Mouse (Mus musculus) CH12.LX (cell line): Measurements from ENCODE around the gene Scn8a. TPM values are rescaled to one million over a fixed set of nuclear protein-coding genes. Genes with fewer than 3 reads are reported as not detected.

Experiments used
- DNase-seq: peaks from one replicate; pipeline ENCODE4 v3.0.0-alpha.2; 2013; ENCODE audit errors: extremely low read depth
- H3K27ac ChIP-seq: 2 replicates; pipeline ENCODE4 v1.5.1; 2012; ENCODE audit warnings: low read depth, mild to moderate bottlenecking, control low read depth, moderate library complexity; ENCODE audit not compliant: insufficient read depth
- H3K27me3 ChIP-seq: replicated peaks from 2 replicates; pipeline ENCODE3; 2012; ENCODE audit warnings: inconsistent platforms
- H3K36me3 ChIP-seq, 2 experiments: replicated peaks in 1 of 2; 2 replicates each; pipeline versions ENCODE3 to v1.6.1; 2012; ENCODE audit warnings: inconsistent platforms in 1 of 2, low read length in 1 of 2, mild to moderate bottlenecking in 1 of 2, mixed read lengths in 1 of 2, moderate library complexity in 1 of 2; ENCODE audit not compliant: control insufficient read depth in 1 of 2, insufficient read depth in 1 of 2
- H3K4me1 ChIP-seq, 2 experiments: 2 replicates each; pipeline ENCODE4 v1.6.1; 2012; ENCODE audit warnings: inconsistent platforms in 1 of 2, moderate library complexity in 1 of 2; ENCODE audit not compliant: insufficient read depth in 2 of 2, control insufficient read depth in 1 of 2
- H3K4me2 ChIP-seq: 2 replicates; pipeline ENCODE4 v1.6.1; 2012; ENCODE audit warnings: low read depth, mild to moderate bottlenecking, control low read depth; ENCODE audit not compliant: poor library complexity, insufficient read depth, severe bottlenecking
- H3K4me3 ChIP-seq, 3 experiments: fragments of 150-350 bp in 1 of 3; sonication (generic) in 1 of 3; replicated peaks in 1 of 3; 2 replicates each; pipeline versions ENCODE3 to v1.5.1; 2011 to 2012; ENCODE audit warnings: low read depth in 2 of 3, low read length in 2 of 3, mild to moderate bottlenecking in 2 of 3, moderate library complexity in 2 of 3, control low read depth in 1 of 3, improper control_type of control experiment in 1 of 3, inconsistent platforms in 1 of 3, mixed read lengths in 1 of 3; ENCODE audit not compliant: poor library complexity in 1 of 3
- H3K79me2 ChIP-seq: replicated peaks from 2 replicates; pipeline ENCODE4 v1.6.1; 2012; ENCODE audit warnings: mild to moderate bottlenecking, moderate library complexity; ENCODE audit not compliant: control insufficient read depth, poor library complexity, insufficient read depth, severe bottlenecking; ENCODE audit errors: extremely low read depth
- H3K9ac ChIP-seq: 2 replicates; pipeline ENCODE4 v1.6.1; 2012; ENCODE audit warnings: low read depth, mild to moderate bottlenecking, control low read depth, moderate library complexity; ENCODE audit not compliant: insufficient read depth
- H3K9me3 ChIP-seq: replicated peaks from 2 replicates; pipeline ENCODE3; 2012; ENCODE audit warnings: low read length, inconsistent platforms, mixed read lengths
- BHLHE40 ChIP-seq: IDR thresholded peaks from 2 replicates; pipeline ENCODE4 v1.6.1; 2011; ENCODE audit warnings: mild to moderate bottlenecking, low read depth, low read length, improper control_type of control experiment
- E2F4 ChIP-seq: IDR thresholded peaks from 2 replicates; pipeline ENCODE4 v1.6.1; 2011; ENCODE audit warnings: low read depth, low read length, improper control_type of control experiment; ENCODE audit not compliant: insufficient replicate concordance
- EP300 ChIP-seq: IDR thresholded peaks from 2 replicates; pipeline ENCODE4 v1.6.1; 2011; ENCODE audit warnings: low read length, improper control_type of control experiment
- JUND ChIP-seq: conservative IDR thresholded peaks from 2 replicates; pipeline ENCODE4 v1.6.1; 2011; ENCODE audit warnings: low read depth, low read length, improper control_type of control experiment
- KAT2A ChIP-seq: IDR thresholded peaks from 2 replicates; pipeline ENCODE4 v1.6.1; 2012; ENCODE audit warnings: low read length, improper control_type of control experiment, inconsistent platforms; ENCODE audit not compliant: insufficient replicate concordance
- MAX ChIP-seq: IDR thresholded peaks from 2 replicates; pipeline ENCODE4 v1.6.1; 2011; ENCODE audit warnings: low read length, improper control_type of control experiment
- MEF2A ChIP-seq: IDR thresholded peaks from 2 replicates; pipeline ENCODE4 v1.6.1; 2014; ENCODE audit warnings: low read depth, mild to moderate bottlenecking, inconsistent platforms, low read length, improper control_type of control experiment, borderline replicate concordance
- NRF1 ChIP-seq: IDR thresholded peaks from 2 replicates; pipeline ENCODE4 v1.6.1; 2014; ENCODE audit warnings: low read depth, mild to moderate bottlenecking, inconsistent platforms, low read length, improper control_type of control experiment, moderate library complexity
- PAX5 ChIP-seq: IDR thresholded peaks from 2 replicates; pipeline ENCODE4 v1.6.1; 2012; ENCODE audit warnings: low read length, inconsistent platforms, mixed read lengths
- POLR2A ChIP-seq: IDR thresholded peaks from 2 replicates; pipeline ENCODE4 v1.6.1; 2011; ENCODE audit warnings: low read depth, mild to moderate bottlenecking, improper control_type of control experiment, low read length
- TBP ChIP-seq: conservative IDR thresholded peaks from 2 replicates; pipeline ENCODE4 v1.6.1; 2011; ENCODE audit warnings: low read depth, low read length, improper control_type of control experiment
- TCF12 ChIP-seq: IDR thresholded peaks from 2 replicates; pipeline ENCODE4 v1.6.1; 2014; ENCODE audit warnings: low read depth, mild to moderate bottlenecking, inconsistent platforms, low read length, improper control_type of control experiment
- UBTF ChIP-seq: IDR thresholded peaks from 2 replicates; pipeline ENCODE4 v1.6.1; 2012; ENCODE audit warnings: low read depth, mild to moderate bottlenecking, inconsistent platforms, low read length, improper control_type of control experiment, moderate library complexity
- USF1 ChIP-seq: IDR thresholded peaks from 2 replicates; pipeline ENCODE4 v1.6.1; 2014; ENCODE audit warnings: low read depth, mild to moderate bottlenecking, inconsistent platforms, low read length, improper control_type of control experiment
- ZKSCAN1 ChIP-seq: IDR thresholded peaks from 2 replicates; pipeline ENCODE4 v1.6.1; 2012; ENCODE audit warnings: low read depth, inconsistent platforms, low read length, improper control_type of control experiment, borderline replicate concordance
- ZNF384 ChIP-seq: IDR thresholded peaks from 2 replicates; pipeline ENCODE4 v1.6.1; 2012; ENCODE audit warnings: low read depth, low read length, improper control_type of control experiment, inconsistent platforms
- dilution Hi-C: fragments of 300-500 bp; cut with MboI; formaldehyde crosslinking; loops from 2 replicates; pipeline ENCODE4 v1.14.3; 2020; ENCODE audit warnings: low sequenced_read_pairs; ENCODE audit not compliant: extremely low pct_unique_long_range_greater_than_20kb, extremely low pct_ligation_motif_present
- in situ Hi-C: fragments of 300-500 bp; cut with MboI; formaldehyde crosslinking; loops from 3 replicates; pipeline ENCODE4 v1.14.3; 2019; ENCODE audit warnings: low sequenced_read_pairs, low pct_ligation_motif_present, low pct_unique_long_range_greater_than_20kb, mixed read lengths
- polyA plus RNA-seq: library from polyadenylated mRNA; unstranded; fragments of >175 nt; gene quantifications from 2 replicates; pipeline ENCODE4 v1.2.1, GENCODE M21; 2012; ENCODE audit warnings: low read depth; ENCODE audit not compliant: insufficient read length
- total RNA-seq, 2 experiments: library from RNA; depleted of rRNA; stranded (reverse); fragments of 300-350 nt in 1 of 2; fragments of >200 nt in 1 of 2; gene quantifications; 2 replicates each; pipeline ENCODE4 v1.2.3; 2012 to 2014

Scn8a gene
- total and polyA plus RNA-seq, 3 experiments = 0.13 to 0.39 (median 0.15) TPM

DNA sequence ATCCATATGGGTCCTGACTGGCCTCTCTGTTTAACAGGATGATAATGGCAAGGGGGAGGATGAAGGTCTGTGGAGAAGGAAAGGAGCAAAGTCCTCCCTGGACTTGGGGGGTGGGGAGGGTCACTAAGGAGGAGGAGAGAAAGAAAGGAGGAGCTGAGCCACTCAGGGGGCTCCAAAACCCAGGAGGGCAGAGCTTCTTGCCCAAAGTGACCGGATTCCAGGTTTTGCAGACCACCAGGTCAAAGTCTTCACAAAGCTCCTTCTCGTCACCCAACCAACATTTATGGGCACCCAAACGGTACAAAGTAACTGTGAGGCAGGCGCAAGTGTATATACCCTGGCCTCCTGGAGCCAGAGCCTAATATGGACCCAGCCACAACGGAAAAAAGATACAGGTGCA is 206.0 kb downstream of the Scn8a start:
- Histone ChIP-seq H3K4me2 (no peak overlapping the region), H3K27ac (no peak overlapping the region)
- dilution Hi-C loops = no loop called here

DNA sequence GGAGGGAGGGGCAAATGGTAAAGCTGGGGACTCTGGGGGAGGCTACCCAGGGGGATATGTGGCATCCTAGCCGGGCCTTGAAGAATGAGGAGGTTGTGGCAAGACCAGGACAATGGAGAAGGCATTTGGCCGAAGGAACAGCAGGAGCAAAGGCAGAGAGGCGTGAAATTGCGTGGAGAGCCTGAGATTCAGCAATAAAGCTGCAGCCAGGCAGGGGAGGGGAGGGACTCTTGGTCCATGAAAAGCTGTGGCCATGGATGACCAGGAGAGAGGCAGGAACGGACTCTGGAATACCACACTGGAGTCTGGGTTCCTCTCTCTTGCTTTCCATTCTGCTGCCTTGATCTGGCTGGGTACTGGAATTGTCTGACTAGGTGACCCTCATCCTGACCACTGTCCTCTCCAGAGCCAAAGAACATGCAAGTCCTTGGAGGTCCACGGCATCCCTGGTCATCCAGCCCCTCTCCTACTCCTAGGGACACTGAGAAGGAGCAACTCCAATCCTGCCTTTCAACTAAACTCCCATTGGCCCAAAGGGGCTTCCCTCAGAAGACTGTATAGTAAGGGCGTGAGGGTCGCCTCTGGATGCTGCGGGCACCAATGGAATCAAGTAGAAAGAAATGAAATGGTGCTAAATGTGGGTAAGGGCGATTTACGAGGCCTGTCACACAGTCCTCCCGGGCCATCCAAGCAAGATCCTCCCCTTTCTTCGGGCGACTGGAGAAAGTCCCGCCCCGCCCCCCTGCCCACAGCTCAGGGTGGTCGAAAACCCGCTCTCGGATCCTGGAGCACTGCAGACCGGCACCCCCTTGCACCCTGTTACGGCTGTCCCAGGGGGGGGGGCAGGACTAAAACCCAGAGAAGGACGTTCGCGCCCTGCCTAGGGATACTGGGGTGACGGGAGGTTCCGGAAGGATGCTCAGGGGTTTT is 206.7 kb downstream of the Scn8a start:
- TF ChIP-seq POLR2A (no peak), E2F4 (no peak), USF1 (no peak), MAX (no peak), BHLHE40 (no peak)
- H3K4me2 ChIP-seq = no peak overlapping the region
- H3K4me3 ChIP-seq = no peak overlapping the region
- in situ Hi-C loops = no loop called here
- peaks cover 93% of the 10 kb centered on the region for H3K27me3 ChIP-seq
- dilution Hi-C loops = no loop called here
- H3K36me3 ChIP-seq = no peaks in the 10 kb centered on the region
- no peak for DNase-seq
- H3K27ac ChIP-seq = no peak overlapping the region
- H3K9me3 ChIP-seq = peaks cover 9% of the 10 kb centered on the region
- H3K9ac ChIP-seq = no peak overlapping the region
- no peaks in the 10 kb centered on the region for H3K79me2 ChIP-seq
- 0 out of 4 replicates have a peak, but pooled peaks cover 0 to 3% of the 10 kb centered on the region in 2 experiments for H3K4me1 ChIP-seq

More for the DNA sequence above, 206.0 kb downstream of the Scn8a start:
- Histone ChIP-seq H3K9me3 (peaks cover 9% of the 10 kb centered on the region), H3K27me3 (peaks cover 93% of the 10 kb centered on the region), H3K4me1 (0 out of 4 replicates have a peak, but pooled peaks cover 0 to 3% of the 10 kb centered on the region in 2 experiments)
- no peak for TF ChIP-seq TCF12
- no peak for TF ChIP-seq MAX
- no peak for TF ChIP-seq ZKSCAN1
- no peak for TF ChIP-seq NRF1
- TF ChIP-seq ZNF384 = no peak
- TF ChIP-seq PAX5 = no peak
- no peak for TF ChIP-seq KAT2A
- TF ChIP-seq JUND = no peak
- TF ChIP-seq UBTF = no peak
- TF ChIP-seq MEF2A = no peak
- no peak for TF ChIP-seq E2F4
- no peak for TF ChIP-seq TBP
- no peak for TF ChIP-seq EP300
- TF ChIP-seq, all 38 proteins: peak for 0
- in situ Hi-C loops = no loop called here
- Histone ChIP-seq H3K79me2 (no peaks in the 10 kb centered on the region), H3K36me3 (no peaks in the 10 kb centered on the region), H3K4me3 (no peak overlapping the region), H3K9ac (no peak overlapping the region)
- no peak for DNase-seq
